25 mouse cellular contexts compared by ENCODE assay signal in genomic region chr4:154229569-154229968, GRCm38 (mm10). TPM values are rescaled to one million over a fixed set of nuclear protein-coding genes. Genes with fewer than 3 reads are reported as not detected.
"Had no signal": no experiment of that assay in that cellular context is flagged by ENCODE, and none has a peak within 500 bp of the region (broad histone marks: within the 10 kb centered on the region; RNA-seq: fewer than 3 reads in every experiment).

No protein-coding gene starts in this region.

- ATAC-seq: hindbrain, postnatal 0 days; intestine, embryonic 16.5 days; liver, embryonic 12.5 days had no signal

- H3K27me3 ChIP-seq: heart, embryonic 13.5 days; heart, embryonic 15.5 days; hindbrain, embryonic 13.5 days; hindbrain, embryonic 15.5 days; kidney, embryonic 15.5 days; limb, embryonic 13.5 days; limb, embryonic 15.5 days had no signal

- H3K9ac ChIP-seq: heart, embryonic 15.5 days; hindbrain, embryonic 13.5 days; hindbrain, embryonic 15.5 days; kidney, embryonic 15.5 days; limb, embryonic 13.5 days; limb, embryonic 15.5 days; liver, embryonic 12.5 days; liver, embryonic 14.5 days had no signal

- H3K4me1 ChIP-seq: liver, embryonic 12.5 days had no signal

- H3K27ac ChIP-seq: hindbrain, embryonic 13.5 days; hindbrain, embryonic 15.5 days; hindbrain, postnatal 0 days; kidney, embryonic 15.5 days; kidney, postnatal 0 days; limb, embryonic 13.5 days; limb, embryonic 15.5 days; liver, embryonic 12.5 days; liver, embryonic 14.5 days had no signal

- H3K4me3 ChIP-seq: heart, embryonic 13.5 days; heart, embryonic 15.5 days; hindbrain, embryonic 13.5 days; hindbrain, embryonic 15.5 days; kidney, embryonic 15.5 days; limb, embryonic 13.5 days; limb, embryonic 15.5 days; liver, embryonic 12.5 days had no signal

- DNase-seq: heart, adult 11 months; heart, postnatal 14 days; heart, postnatal 36 days; kidney, adult 11 months; kidney, adult 2 months; kidney, adult 9 months; kidney, postnatal 14 days; kidney, postnatal 36 days; layer of hippocampus, adult 9-11 months; layer of hippocampus, postnatal 36 days; left cerebral cortex, postnatal 4 days; lung, adult 18-20 months had no signal

- H3K9me3 ChIP-seq: heart, embryonic 13.5 days; heart, embryonic 15.5 days; hindbrain, embryonic 13.5 days; hindbrain, embryonic 15.5 days; kidney, embryonic 15.5 days; limb, embryonic 13.5 days; limb, embryonic 15.5 days; liver, embryonic 12.5 days had no signal

- H3K36me3 ChIP-seq: heart, embryonic 13.5 days; heart, embryonic 15.5 days; hindbrain, embryonic 13.5 days; hindbrain, embryonic 15.5 days; kidney, embryonic 15.5 days; limb, embryonic 13.5 days; limb, embryonic 15.5 days; liver, embryonic 12.5 days had no signal

RNA-seq across cellular contexts. Expression of gene Megf6, which starts 59.0 kb away (rescaled TPM):
- total RNA-seq: hematopoietic stem cell, adult 5-6 weeks had no signal
